Comparison of ENCODE assay signal across 27 mouse cellular contexts in the genomic region with DNA sequence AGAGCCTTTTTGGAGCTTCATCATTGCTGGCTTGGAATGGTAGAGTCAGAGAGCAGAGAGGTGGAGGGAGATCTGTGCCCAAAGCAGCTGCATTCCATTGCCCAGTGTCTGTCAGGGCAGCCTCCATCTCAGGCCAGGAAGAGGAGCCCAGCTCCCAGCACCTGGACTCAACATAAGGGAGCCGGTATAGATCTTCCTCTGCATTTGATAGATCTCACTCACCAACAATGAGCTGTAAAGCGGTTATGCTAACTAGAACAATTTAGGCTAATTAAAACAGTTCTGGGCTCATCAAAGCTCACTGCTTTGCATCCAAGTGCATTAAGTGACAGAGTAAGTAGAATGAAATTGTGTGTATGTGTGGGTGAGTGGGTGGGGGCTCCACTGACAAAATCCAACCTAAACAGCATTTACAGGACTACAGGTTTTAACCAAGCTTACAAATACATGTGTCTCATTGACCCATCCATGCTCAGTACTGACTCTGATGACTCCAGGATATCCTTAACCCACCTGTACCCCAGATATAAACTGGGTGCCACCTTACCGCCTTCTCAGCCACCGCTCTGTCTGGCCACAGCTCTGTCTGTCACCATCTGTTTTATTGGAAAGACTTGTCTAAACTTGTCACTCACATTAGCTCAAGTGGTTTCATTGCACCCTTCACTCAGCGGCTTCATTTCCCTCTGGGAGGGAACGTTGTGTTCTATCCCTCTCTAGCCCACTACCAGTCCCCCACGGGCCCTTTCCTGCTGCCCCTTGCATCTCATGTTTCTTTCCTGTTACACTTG. TPM values are rescaled to one million over a fixed set of nuclear protein-coding genes. Genes with fewer than 3 reads are reported as not detected.
DNase-seq lines count a peak whose midpoint lies in the region; ATAC-seq and TF ChIP-seq lines count a peak whose summit lies in the region.
"Had no signal": no experiment of that assay in that cellular context is flagged by ENCODE, and none has a peak within 500 bp of the region (broad histone marks: within the 10 kb centered on the region; RNA-seq: fewer than 3 reads in every experiment).

No protein-coding gene starts in this region.

- TF ChIP-seq POLR2A in thymus, adult 2 months (IDR thresholded peaks at IDR 0.05; ENCODE audit: control insufficient read depth, extremely low read depth, insufficient read depth, low read length, poor library complexity): no peak

- H3K9ac ChIP-seq in midbrain, embryonic 16.5 days (ENCODE audit: low read depth, low read length): no peak overlapping the region
- H3K9ac ChIP-seq in midbrain, embryonic 11.5 days (ENCODE audit: low read length): no peak overlapping the region
- H3K9ac ChIP-seq in forebrain, embryonic 15.5 days (replicated peaks): no peak overlapping the region
- H3K9ac ChIP-seq in neural tube, embryonic 14.5 days (replicated peaks; ENCODE audit: low read depth, low read length): no peak overlapping the region
- H3K9ac ChIP-seq: heart, embryonic 15.5 days; limb, embryonic 13.5 days; lung, embryonic 15.5 days had no signal

- H3K4me3 ChIP-seq in midbrain, embryonic 16.5 days (ENCODE audit: low read depth, low read length): no peak overlapping the region
- no peak overlapping the region for H3K4me3 ChIP-seq in midbrain, embryonic 11.5 days (ENCODE audit: low read depth, low read length)
- H3K4me3 ChIP-seq in forebrain, embryonic 15.5 days: no peak overlapping the region
- no peak overlapping the region for H3K4me3 ChIP-seq in neural tube, embryonic 14.5 days (ENCODE audit: low read depth, low read length)
- H3K4me3 ChIP-seq in thymus, adult 2 months (ENCODE audit: control insufficient read depth, insufficient read depth, low read length): no peak overlapping the region
- H3K4me3 ChIP-seq: heart, embryonic 10.5 days; heart, embryonic 15.5 days; limb, embryonic 13.5 days; lung, embryonic 15.5 days; midbrain, embryonic 10.5 days had no signal

- peak; percentile 71 for DNase-seq in heart, adult 11 months
- DNase-seq in heart, postnatal 25 days (ENCODE audit: low spot score): no peak
- no peak for DNase-seq in midbrain, embryonic 11.5 days (ENCODE audit: low spot score, missing footprints)
- DNase-seq in thymus, adult 2 months: no peak
- DNase-seq: adrenal gland, adult 2 months; cerebellum, adult 9-10 months; cerebellum, postnatal 36 days; gastrocnemius, postnatal 14 days; heart, postnatal 36 days; kidney, adult 9 months; kidney, postnatal 10 days; layer of hippocampus, adult 9-11 months had no signal

- no peak overlapping the region for H3K4me2 ChIP-seq in midbrain, embryonic 16.5 days (ENCODE audit: low read length)
- H3K4me2 ChIP-seq in midbrain, embryonic 11.5 days: no peak overlapping the region
- H3K4me2 ChIP-seq in forebrain, embryonic 15.5 days (replicated peaks): no peak overlapping the region
- H3K4me2 ChIP-seq in neural tube, embryonic 14.5 days (ENCODE audit: low read depth, low read length): no peak overlapping the region
- H3K4me2 ChIP-seq: heart, embryonic 15.5 days; limb, embryonic 13.5 days; liver, embryonic 11.5 days; lung, embryonic 15.5 days had no signal

- TF ChIP-seq CTCF in thymus, adult 2 months (IDR thresholded peaks at IDR 0.05; ENCODE audit: borderline replicate concordance, control insufficient read depth, extremely low read depth, insufficient read depth, low read length, poor library complexity): no peak

- H3K36me3 ChIP-seq in midbrain, embryonic 16.5 days (ENCODE audit: control insufficient read depth, insufficient read depth, low read length): peaks cover 31% of the 10 kb centered on the region
- H3K36me3 ChIP-seq in midbrain, embryonic 11.5 days (ENCODE audit: control insufficient read depth, insufficient read depth, low read length): peaks cover 15% of the 10 kb centered on the region; the same call in 1 of the 2 replicates
- peaks cover 36% of the 10 kb centered on the region for H3K36me3 ChIP-seq in forebrain, embryonic 15.5 days
- H3K36me3 ChIP-seq in neural tube, embryonic 14.5 days (ENCODE audit: control insufficient read depth, insufficient read depth, low read length): peaks cover 26% of the 10 kb centered on the region
- peaks cover 26% of the 10 kb centered on the region for H3K36me3 ChIP-seq in thymus, adult 2 months (ENCODE audit: control insufficient read depth, insufficient read depth, low read length)

- no peaks in the 10 kb centered on the region for H3K4me1 ChIP-seq in midbrain, embryonic 16.5 days (ENCODE audit: control insufficient read depth, insufficient read depth, low read length)
- no peaks in the 10 kb centered on the region for H3K4me1 ChIP-seq in midbrain, embryonic 11.5 days (ENCODE audit: control insufficient read depth, insufficient read depth, low read length)
- H3K4me1 ChIP-seq in forebrain, embryonic 15.5 days: peaks cover 14% of the 10 kb centered on the region
- H3K4me1 ChIP-seq in neural tube, embryonic 14.5 days (ENCODE audit: control insufficient read depth, insufficient read depth, low read length): no peaks in the 10 kb centered on the region
- H3K4me1 ChIP-seq in thymus, adult 2 months (replicated peaks; ENCODE audit: control insufficient read depth, insufficient read depth, low read length): no peaks in the 10 kb centered on the region
- H3K4me1 ChIP-seq: heart, embryonic 15.5 days; limb, embryonic 13.5 days; lung, embryonic 15.5 days had no signal

- ATAC-seq in midbrain, embryonic 16.5 days: peak; percentile 32; the same call in 1 of the 2 replicates
- no peak for ATAC-seq in midbrain, embryonic 11.5 days (ENCODE audit: low FRiP score)
- ATAC-seq in forebrain, embryonic 15.5 days (replicated peaks): peak; percentile 66
- ATAC-seq in neural tube, embryonic 14.5 days (ENCODE audit: low read depth): 0 out of 2 replicates have a peak, but pooled peaks have one; percentile 32
- ATAC-seq in erythroblast, adult 5-6 weeks (replicated peaks; ENCODE audit: low FRiP score, poor library complexity, severe bottlenecking): no peak
- ATAC-seq: CD4-positive, CD25-positive, alpha-beta regulatory T cell, adult 4 months; intestine, postnatal 0 days had no signal

- H3K27ac ChIP-seq in midbrain, embryonic 16.5 days (ENCODE audit: low read length): no peak overlapping the region
- H3K27ac ChIP-seq in midbrain, embryonic 11.5 days (ENCODE audit: low read depth, low read length): no peak overlapping the region
- H3K27ac ChIP-seq in forebrain, embryonic 15.5 days (replicated peaks): peak overlapping the region; percentile 74
- H3K27ac ChIP-seq in neural tube, embryonic 14.5 days (ENCODE audit: low read depth, low read length): no peak overlapping the region
- H3K27ac ChIP-seq in thymus, adult 2 months (ENCODE audit: control insufficient read depth, insufficient read depth, low read length): no peak overlapping the region
- H3K27ac ChIP-seq: heart, embryonic 10.5 days; heart, embryonic 15.5 days; limb, embryonic 13.5 days; lung, embryonic 15.5 days; midbrain, embryonic 10.5 days had no signal

- H3K27me3 ChIP-seq in midbrain, embryonic 16.5 days (ENCODE audit: control insufficient read depth, insufficient read depth, low read depth, low read length): no peaks in the 10 kb centered on the region
- H3K27me3 ChIP-seq in midbrain, embryonic 11.5 days (ENCODE audit: control insufficient read depth, insufficient read depth, low read length): no peaks in the 10 kb centered on the region
- H3K27me3 ChIP-seq in forebrain, embryonic 15.5 days: no peaks in the 10 kb centered on the region
- H3K27me3 ChIP-seq in neural tube, embryonic 14.5 days (ENCODE audit: control insufficient read depth, insufficient read depth, low read length): no peaks in the 10 kb centered on the region
- H3K27me3 ChIP-seq in thymus, adult 2 months (ENCODE audit: control insufficient read depth, insufficient read depth, low read length): no peaks in the 10 kb centered on the region
- H3K27me3 ChIP-seq: heart, embryonic 15.5 days; limb, embryonic 13.5 days; lung, embryonic 15.5 days had no signal

- H3K9me3 ChIP-seq in midbrain, embryonic 16.5 days (replicated peaks; ENCODE audit: control insufficient read depth, low read length, poor library complexity, severe bottlenecking): no peaks in the 10 kb centered on the region
- no peaks in the 10 kb centered on the region for H3K9me3 ChIP-seq in midbrain, embryonic 11.5 days (ENCODE audit: control insufficient read depth, low read length)
- no peaks in the 10 kb centered on the region for H3K9me3 ChIP-seq in forebrain, embryonic 15.5 days
- no peaks in the 10 kb centered on the region for H3K9me3 ChIP-seq in neural tube, embryonic 14.5 days (ENCODE audit: control insufficient read depth, low read length)
- H3K9me3 ChIP-seq: heart, embryonic 10.5 days; heart, embryonic 15.5 days; limb, embryonic 13.5 days; lung, embryonic 15.5 days; midbrain, embryonic 10.5 days had no signal

- intact Hi-C loops in heart, postnatal 25 days (cut with DNase I): no loop called here

- 82% methylated on average over 7 of the region's 7 CpGs for WGBS in midbrain, embryonic 16.5 days
- 88% methylated on average over 7 of the region's 7 CpGs for WGBS in midbrain, embryonic 11.5 days
- WGBS in forebrain, embryonic 15.5 days: 48% methylated on average over 7 of the region's 7 CpGs
- 71% methylated on average over 7 of the region's 7 CpGs for WGBS in neural tube, embryonic 14.5 days
- 52% methylated on average over 7 of the region's 7 CpGs for WGBS in thymus, adult 2 months

RNA-seq across cellular contexts. Expression of a gene that starts 44.6 kb away (rescaled TPM):
- 10 to 100 TPM; 57.5 to 61.3 TPM for total RNA-seq in heart, postnatal 25 days (2021)
- 225 and 230 TPM in 2 replicates for polyA plus RNA-seq in midbrain, embryonic 16.5 days (2015; fragmentation: Nextera tagmentation; extraction: Ambion mirVana)
- 225 and 241 TPM in 2 replicates for polyA plus RNA-seq in midbrain, embryonic 11.5 days (2014; fragmentation: Nextera tagmentation; extraction: Ambion mirVana)
- 218 and 219 TPM in 2 replicates for polyA plus RNA-seq in forebrain, embryonic 15.5 days (2015; fragmentation: Nextera tagmentation; extraction: Ambion mirVana)
- polyA plus RNA-seq in neural tube, embryonic 14.5 days (2014; fragmentation: Nextera tagmentation; extraction: Ambion mirVana): 191 and 213 TPM in 2 replicates
- polyA plus RNA-seq in thymus, adult 2 months (2012; rRNA removed): 40.1 and 44.9 TPM in 2 replicates
- 15.9 and 23.6 TPM in 2 replicates for total RNA-seq in erythroblast, adult 5-6 weeks (2015; ENCODE audit: low replicate concordance)
- total RNA-seq in erythroblast, adult 5-6 weeks (2017; ENCODE audit: low replicate concordance): 41.8 and 49.3 TPM in 2 replicates

RNA-seq across cellular contexts. Expression of a gene that starts 50.4 kb away (rescaled TPM):
- total RNA-seq in heart, postnatal 25 days (2021): 10 to 100 TPM; 20.3 to 20.5 TPM
- 1.6 and 1.9 TPM in 2 replicates for polyA plus RNA-seq in midbrain, embryonic 16.5 days (2015; fragmentation: Nextera tagmentation; extraction: Ambion mirVana)
- 0.22 and 0.50 TPM in 2 replicates for polyA plus RNA-seq in midbrain, embryonic 11.5 days (2014; fragmentation: Nextera tagmentation; extraction: Ambion mirVana)
- polyA plus RNA-seq in forebrain, embryonic 15.5 days (2015; fragmentation: Nextera tagmentation; extraction: Ambion mirVana): 0.60 and 0.65 TPM in 2 replicates
- 1.2 and 1.3 TPM in 2 replicates for polyA plus RNA-seq in neural tube, embryonic 14.5 days (2014; fragmentation: Nextera tagmentation; extraction: Ambion mirVana)
- polyA plus RNA-seq in thymus, adult 2 months (2012; rRNA removed): 0.36 and 3.1 TPM in 2 replicates
- total RNA-seq in erythroblast, adult 5-6 weeks (2015; ENCODE audit: low replicate concordance): not detected in 2 replicates
- total RNA-seq in erythroblast, adult 5-6 weeks (2017; ENCODE audit: low replicate concordance): 0.28 TPM in 1 of 2 replicates, not detected in the other
- total RNA-seq: adrenal gland, adult 2 months; granulocyte monocyte progenitor cell, adult 5-6 weeks; megakaryocyte progenitor cell, adult 5-6 weeks had no signal
- polyA plus RNA-seq: CD4-positive, CD25-positive, alpha-beta regulatory T cell, adult 4 months; embryonic facial prominence, embryonic 11.5 days had no signal

Comparison
In these comparisons a context has a peak if more than half of its experiments do, and no peak if none do; other contexts are left out.
1. ATAC-seq: peak in midbrain, embryonic 16.5 days (single experiment), forebrain, embryonic 15.5 days (single experiment) and neural tube, embryonic 14.5 days (single experiment); none in midbrain, embryonic 11.5 days (single experiment) and erythroblast, adult 5-6 weeks (single experiment).